Mouse (Mus musculus): Measurements from ENCODE around the gene Spata17. TPM values are rescaled to one million over a fixed set of nuclear protein-coding genes. Genes with fewer than 3 reads are reported as not detected.
A peak's percentile ranks its signal among the peaks of the same experiment; 100 is the strongest.
"Not testable (repeated sequence)": the region's sequence is repeated elsewhere in the genome, so short reads cannot be mapped to it uniquely, and the experiment has no call there.

Gene Spata17
- total RNA-seq, 1 experiment from 2014 or later = 1.3 TPM

GRCm38 (mm10) chr1:187175991-187176390 lies 39.3 kb downstream of the Spata17 start:
- no peak for DNase-seq

DNA sequence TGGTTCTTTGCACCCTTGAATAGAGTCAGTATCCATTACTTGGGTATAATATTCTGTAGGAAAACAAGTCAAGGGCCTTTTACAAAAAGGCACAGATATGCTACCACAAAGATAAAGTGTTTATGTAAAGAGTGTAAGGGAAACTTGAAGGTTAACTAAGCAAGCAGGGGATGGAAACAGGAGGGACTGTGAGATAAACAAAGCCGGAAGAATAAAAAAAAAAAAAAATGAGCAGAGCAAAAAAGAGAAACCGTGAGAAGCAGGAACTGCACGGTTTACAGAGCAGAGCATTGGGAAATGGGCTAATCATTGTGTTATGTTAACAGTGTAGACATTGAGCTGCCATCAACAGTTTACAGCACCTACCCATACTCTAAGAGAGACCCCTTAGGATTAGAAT lies 44.9 kb downstream of the Spata17 start:
- no peak for DNase-seq

DNA sequence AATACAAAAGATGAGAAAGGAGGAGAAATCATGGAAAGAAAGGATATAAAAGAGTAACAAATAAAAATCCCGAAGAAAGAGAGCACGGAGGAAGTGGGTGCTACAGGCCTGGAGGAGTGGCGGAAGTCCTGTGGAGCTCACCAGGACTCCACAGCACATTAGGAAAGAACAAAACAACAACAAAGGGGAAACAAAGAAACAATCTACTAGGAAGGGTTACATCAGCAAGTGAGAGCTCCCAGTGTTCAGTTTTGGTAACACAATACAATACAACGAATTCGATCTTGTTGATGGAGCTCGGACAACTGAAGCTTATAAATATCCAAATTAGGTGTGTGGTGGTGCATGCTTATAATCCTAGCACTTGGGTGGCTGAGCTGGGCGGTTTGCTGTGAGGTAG lies 45.6 kb downstream of the Spata17 start:
- no peak for DNase-seq

DNA sequence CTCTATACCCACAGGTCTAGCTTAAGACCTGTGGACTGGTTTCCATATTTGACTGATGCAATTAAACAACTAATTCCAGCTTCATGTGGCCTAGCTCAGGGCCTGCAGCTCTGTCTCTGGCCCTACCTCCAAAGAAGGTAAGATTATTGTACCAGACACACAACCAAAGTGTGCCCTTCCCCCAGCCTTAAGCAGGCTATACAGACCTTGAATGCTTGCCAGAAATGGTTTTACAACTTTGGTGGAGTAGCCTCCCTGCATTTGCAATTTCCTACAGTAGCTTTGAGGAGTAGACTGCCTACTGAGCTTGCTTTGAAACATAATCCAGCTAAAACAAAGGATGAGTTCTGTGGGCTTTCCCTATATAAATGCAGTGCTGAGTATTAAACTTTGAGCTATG lies 51.7 kb downstream of the Spata17 start:
- DNase-seq = no peak

DNA sequence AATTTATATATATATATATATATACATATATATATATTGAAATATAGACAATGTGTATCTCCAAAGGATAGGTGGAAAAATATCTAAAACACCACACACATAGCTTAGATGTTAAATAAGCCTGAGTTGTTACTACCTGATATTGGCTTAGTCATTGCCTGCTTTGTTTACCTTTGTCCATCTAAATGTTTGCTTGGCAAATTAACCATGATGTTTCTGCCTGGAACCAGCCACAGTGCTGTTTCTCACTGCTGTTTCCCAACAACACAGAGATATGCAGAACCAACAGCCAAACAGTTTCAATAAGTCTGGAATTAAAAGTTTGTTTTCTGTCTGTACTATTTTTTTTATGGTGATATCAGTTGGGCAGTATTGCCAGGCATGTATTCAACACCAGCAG lies 59.6 kb downstream of the Spata17 start:
- DNase-seq = no peak

- DNase-seq = no peak
These were observed 61.6 kb downstream of the Spata17 start for GRCm38 (mm10) chr1:187153681-187154080.

GRCm38 (mm10) chr1:187152571-187152970 lies 62.7 kb downstream of the Spata17 start:
- DNase-seq = no peak

DNA sequence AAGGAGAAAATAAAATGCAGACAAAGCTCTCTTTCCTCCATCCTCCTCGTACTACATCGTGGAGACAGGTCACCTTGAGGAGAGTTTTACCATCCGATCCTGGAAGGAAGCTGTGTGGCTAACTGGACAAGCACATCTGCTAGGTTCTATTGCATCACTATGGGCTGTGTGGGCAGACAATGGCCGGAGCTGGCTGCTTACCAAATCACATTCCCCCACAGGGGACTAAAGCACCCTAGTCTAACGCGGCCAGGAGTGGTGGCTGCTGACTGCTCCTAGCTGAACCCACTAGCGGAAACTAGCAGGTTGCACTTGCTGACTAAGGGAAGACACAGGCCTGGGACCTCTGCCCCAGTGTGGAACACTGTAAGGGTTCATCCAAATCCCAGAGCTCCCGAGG lies 72.3 kb downstream of the Spata17 start:
- no peak for DNase-seq

GRCm38 (mm10) chr1:187137426-187137825 lies 77.8 kb downstream of the Spata17 start:
- DNase-seq = peak; percentile 38

GRCm38 (mm10) chr1:187135887-187136286 lies 79.4 kb downstream of the Spata17 start:
- no peak for DNase-seq

- no peak for DNase-seq
These were observed 81.4 kb downstream of the Spata17 start for GRCm38 (mm10) chr1:187133841-187134240.

- DNase-seq = no peak
These were observed 82.9 kb downstream of the Spata17 start for GRCm38 (mm10) chr1:187132348-187132747.

DNA sequence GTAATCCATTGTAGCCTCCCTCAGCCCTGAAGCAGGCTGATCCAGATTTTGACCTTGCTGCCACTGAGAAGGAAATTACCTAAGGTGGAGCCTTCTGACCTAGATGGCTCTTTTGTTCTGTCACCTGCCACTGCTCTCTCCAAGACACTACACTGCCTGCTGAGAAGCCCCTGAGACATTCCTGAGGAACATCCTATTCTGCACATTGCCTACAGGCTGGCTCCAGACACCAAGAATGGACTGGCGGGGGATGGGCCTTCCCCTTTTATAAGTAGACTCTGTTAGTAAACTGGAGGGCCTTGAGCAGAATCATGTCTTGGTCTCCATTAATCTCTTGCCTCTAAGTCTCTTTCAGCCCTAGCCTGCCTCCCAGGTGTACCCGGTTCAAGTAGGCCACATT lies 87.7 kb downstream of the Spata17 start:
- not testable (repeated sequence) for DNase-seq

GRCm38 (mm10) chr1:187125733-187126132 lies 89.5 kb downstream of the Spata17 start:
- no peak for DNase-seq

GRCm38 (mm10) chr1:187124967-187125366 lies 90.3 kb downstream of the Spata17 start:
- DNase-seq = no peak

DNA sequence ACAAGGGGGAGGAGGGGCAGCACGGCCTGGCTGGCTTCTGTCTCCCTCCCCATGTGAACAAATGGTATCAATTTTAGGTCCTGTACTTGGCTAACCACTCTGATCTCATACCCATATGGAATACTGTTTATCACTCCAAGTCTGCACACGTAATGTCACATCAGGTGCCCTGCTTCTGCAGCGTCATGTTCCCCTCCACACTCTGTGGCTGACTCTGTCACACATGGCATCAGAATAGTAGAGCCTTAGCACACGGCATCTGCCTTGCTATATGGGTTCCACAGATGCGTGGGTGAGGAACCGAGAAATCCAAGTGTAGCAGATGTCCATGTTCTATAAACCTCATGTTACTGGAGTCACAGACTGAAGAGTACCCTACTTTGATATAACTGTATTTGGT lies 96.0 kb downstream of the Spata17 start:
- DNase-seq = no peak

DNA sequence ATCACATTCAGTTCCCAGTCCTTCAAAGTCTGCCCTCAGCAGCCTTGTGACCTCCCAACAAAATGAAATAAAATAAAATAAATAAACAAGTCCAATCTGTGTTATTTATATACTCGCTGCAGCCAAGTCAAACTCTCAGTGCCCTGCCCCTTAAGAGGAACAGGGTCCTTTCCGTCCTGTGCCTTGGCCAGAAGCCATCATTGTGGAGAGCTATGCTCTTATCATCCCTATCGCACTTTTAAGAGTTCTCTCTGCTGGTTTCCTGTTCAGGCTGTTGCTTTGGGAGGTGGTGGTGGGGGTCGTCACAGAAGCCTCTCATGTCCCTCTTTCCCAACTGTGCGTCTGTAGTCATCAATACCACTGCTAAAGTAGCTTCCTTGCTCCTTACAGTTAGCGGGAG lies 97.2 kb downstream of the Spata17 start:
- DNase-seq = no peak

GRCm38 (mm10) chr1:187113716-187114115 lies 101.5 kb downstream of the Spata17 start:
- DNase-seq = no peak

GRCm38 (mm10) chr1:187102130-187102529 lies 113.1 kb downstream of the Spata17 start:
- DNase-seq = no peak

- DNase-seq = no peak
These were observed 114.1 kb downstream of the Spata17 start for GRCm38 (mm10) chr1:187101202-187101601.

GRCm38 (mm10) chr1:187100624-187101023 lies 114.6 kb downstream of the Spata17 start:
- DNase-seq = no peak

GRCm38 (mm10) chr1:187098285-187098684 lies 117.0 kb downstream of the Spata17 start:
- peak; percentile 7 for DNase-seq

DNA sequence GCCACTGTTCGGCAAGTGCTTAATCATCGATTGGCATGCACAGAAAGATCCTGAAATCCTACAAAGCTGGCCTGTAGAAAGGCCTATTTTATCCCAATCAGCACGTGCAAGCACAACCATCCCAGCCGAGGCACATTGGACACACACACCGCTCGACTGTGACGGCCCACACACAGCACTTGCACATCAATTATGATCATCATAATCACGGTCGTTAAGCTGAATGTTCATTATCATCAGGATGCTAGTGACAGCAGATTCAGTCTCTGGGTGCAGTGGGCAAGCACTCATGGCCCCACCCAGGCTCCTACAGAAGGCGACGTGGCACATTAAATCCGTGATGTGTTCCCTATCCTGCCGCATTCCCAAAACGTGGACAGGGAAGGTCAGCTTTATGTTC lies 122.7 kb downstream of the Spata17 start:
- no peak for DNase-seq

- no peak for DNase-seq
These were observed 126.4 kb downstream of the Spata17 start for GRCm38 (mm10) chr1:187088660-187089395.

DNA sequence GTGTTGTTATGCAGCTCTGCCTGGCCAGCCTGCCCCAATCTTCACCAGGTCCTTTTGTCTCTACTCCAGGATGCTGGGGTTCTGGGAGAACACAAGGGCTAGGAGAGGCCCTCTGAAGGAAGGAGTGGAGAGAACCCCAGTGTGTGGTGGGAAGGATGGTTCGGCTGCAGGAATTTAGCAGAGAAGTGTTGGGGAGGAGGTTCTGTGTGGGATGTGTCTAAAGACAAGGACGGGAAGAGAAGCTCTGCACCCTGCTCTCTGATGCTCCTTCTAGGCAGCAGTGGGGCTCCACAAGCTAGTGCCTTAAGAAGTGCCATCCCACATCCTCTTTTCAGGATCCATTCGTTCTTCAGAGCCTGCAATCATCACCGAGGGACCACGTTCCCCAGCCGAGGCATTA lies 129.2 kb downstream of the Spata17 start:
- DNase-seq = no peak
